Mouse (Mus musculus) liver, postnatal 0 days (tissue): ENCODE results near the gene Muc3. TPM values are rescaled to one million over a fixed set of nuclear protein-coding genes. Genes with fewer than 3 reads are reported as not detected.

ENCODE experiments used
- ATAC-seq: fragments of 200-750 bp; cut with Nextera tagmentation; 2 replicates; pipeline ENCODE4 v1.8.0; 2017; ENCODE audit warnings: mild to moderate bottlenecking, moderate library complexity
- DNase-seq: peaks from one replicate; pipeline ENCODE4 v3.0.0-alpha.2; 2016
- H3K27ac ChIP-seq: fragments of 300-500 bp; sonication (generic); 2 replicates; pipeline ENCODE4 v1.5.1; 2014; ENCODE audit warnings: antibody characterized with exemption, moderate library complexity, mild to moderate bottlenecking, low read depth
- H3K27me3 ChIP-seq: fragments of 300-500 bp; sonication (generic); 2 replicates; pipeline ENCODE4 v1.6.1; 2014; ENCODE audit warnings: low read length, control low read depth, mixed read lengths; ENCODE audit not compliant: insufficient read depth
- H3K36me3 ChIP-seq: fragments of 300-500 bp; sonication (generic); replicated peaks from 2 replicates; pipeline ENCODE4 v1.6.1; 2014; ENCODE audit warnings: mild to moderate bottlenecking, control low read depth, low read length, moderate library complexity, mixed read lengths; ENCODE audit not compliant: insufficient read depth
- H3K4me1 ChIP-seq: fragments of 300-500 bp; sonication (generic); 2 replicates; pipeline ENCODE4 v1.6.1; 2014; ENCODE audit warnings: antibody characterized with exemption, mild to moderate bottlenecking, control low read depth; ENCODE audit not compliant: insufficient read depth
- H3K4me2 ChIP-seq: fragments of 300-500 bp; sonication (generic); 2 replicates; pipeline ENCODE4 v1.6.1; 2014; ENCODE audit warnings: low read depth, mild to moderate bottlenecking, low read length, moderate library complexity, mixed read lengths
- H3K4me3 ChIP-seq: fragments of 300-500 bp; sonication (generic); 2 replicates; pipeline ENCODE4 v1.5.1; 2014; ENCODE audit warnings: low read depth, low read length
- H3K9ac ChIP-seq: fragments of 300-500 bp; sonication (generic); replicated peaks from 2 replicates; pipeline ENCODE4 v1.6.1; 2014; ENCODE audit warnings: mild to moderate bottlenecking, moderate library complexity
- H3K9me3 ChIP-seq: fragments of 300-500 bp; sonication (generic); 2 replicates; pipeline ENCODE4 v1.6.1; 2016; ENCODE audit warnings: mild to moderate bottlenecking, control low read depth, low read length, mixed read lengths
- CTCF ChIP-seq: sonication (generic); IDR thresholded peaks from 2 replicates; pipeline ENCODE4 v1.5.1; 2016; ENCODE audit warnings: antibody characterized with exemption, low read depth
- EP300 ChIP-seq: IDR thresholded peaks from 2 replicates; pipeline ENCODE4 v1.6.1; 2016; ENCODE audit warnings: antibody characterized with exemption, low read depth, mild to moderate bottlenecking
- WGBS: fragments of 180-500 bp; shearing (Covaris S2); extraction: QIAGEN DNeasy Blood & Tissue Kit; methylation state at CpG from one replicate; pipeline ENCODE4 v1.1.7; 2014; ENCODE audit not compliant: insufficient replicate concordance; 5-methylcytosine and 5-hydroxymethylcytosine counted together
- polyA plus RNA-seq: library from polyadenylated mRNA; unstranded; fragments of >200 nt; fragmentation: Nextera tagmentation; extraction: Ambion mirVana; gene quantifications from 2 replicates; pipeline ENCODE4 v1.2.1, GENCODE M21; 2015

The Muc3 gene
- polyA plus RNA-seq, 1 experiment from 2014 or later = not detected

GRCm38 (mm10) chr5:137108111-137108510 lies 41.0 kb downstream of the Muc3 start:
- no peaks in the 10 kb centered on the region for H3K27me3 ChIP-seq
- 62% methylated on average over 6 of the region's 6 CpGs for WGBS
- no peak for TF ChIP-seq CTCF
- peaks cover 31% of the 10 kb centered on the region for H3K4me1 ChIP-seq
- H3K27ac ChIP-seq = no peak overlapping the region
- peaks cover 15% of the 10 kb centered on the region for H3K9me3 ChIP-seq
- no peak overlapping the region for H3K4me2 ChIP-seq
- no peak overlapping the region for H3K4me3 ChIP-seq
- H3K9ac ChIP-seq = no peak overlapping the region
- DNase-seq (no peak), ATAC-seq (no peak)
- peaks cover 18% of the 10 kb centered on the region for H3K36me3 ChIP-seq

- no peak overlapping the region for H3K27ac ChIP-seq
- H3K27me3 ChIP-seq = no peaks in the 10 kb centered on the region
- H3K4me1 ChIP-seq = peaks cover 36% of the 10 kb centered on the region
- no peak overlapping the region for H3K4me3 ChIP-seq
- peaks cover 10% of the 10 kb centered on the region; the same call in 1 of the 2 replicates for H3K9me3 ChIP-seq
- 70% methylated on average over 8 of the region's 8 CpGs for WGBS
- peaks cover 13% of the 10 kb centered on the region for H3K36me3 ChIP-seq
- H3K9ac ChIP-seq = no peak overlapping the region
- H3K4me2 ChIP-seq = no peak overlapping the region
- DNase-seq (no peak), ATAC-seq (no peak)
- no peak for TF ChIP-seq EP300
- no peak for TF ChIP-seq CTCF
Measured at GRCm38 (mm10) chr5:137107670-137108069, 41.5 kb downstream of the Muc3 start.

GRCm38 (mm10) chr5:137107024-137107423 lies 42.1 kb downstream of the Muc3 start:
- TF ChIP-seq EP300 (no peak), CTCF (peak; percentile 94)
- WGBS = 10% methylated on average over 6 of the region's 6 CpGs
- Histone ChIP-seq H3K36me3 (peaks cover 9% of the 10 kb centered on the region; the same call in 1 of the 2 replicates), H3K9me3 (peaks cover 8% of the 10 kb centered on the region; the same call in 1 of the 2 replicates), H3K4me1 (peaks cover 42% of the 10 kb centered on the region), H3K9ac (no peak overlapping the region; the same call in 1 of the 2 replicates), H3K4me2 (no peak overlapping the region), H3K27me3 (no peaks in the 10 kb centered on the region), H3K27ac (no peak overlapping the region), H3K4me3 (no peak overlapping the region)
- ATAC-seq = 0 out of 2 replicates have a peak, but pooled peaks have one; percentile 9
- peak; percentile 87 for DNase-seq

GRCm38 (mm10) chr5:137106434-137106833 lies 42.7 kb downstream of the Muc3 start:
- ATAC-seq (no peak), DNase-seq (no peak)
- TF ChIP-seq EP300 (no peak), CTCF (no peak)
- Histone ChIP-seq H3K4me2 (no peak overlapping the region), H3K27ac (no peak overlapping the region), H3K4me3 (no peak overlapping the region), H3K9me3 (peaks cover 8% of the 10 kb centered on the region; the same call in 1 of the 2 replicates), H3K9ac (no peak overlapping the region), H3K27me3 (no peaks in the 10 kb centered on the region), H3K4me1 (peaks cover 45% of the 10 kb centered on the region), H3K36me3 (peaks cover 6% of the 10 kb centered on the region; the same call in 1 of the 2 replicates)
- 66% methylated on average over 4 of the region's 4 CpGs for WGBS

- WGBS = 79% methylated on average over 2 of the region's 2 CpGs
- Histone ChIP-seq H3K4me1 (peaks cover 47% of the 10 kb centered on the region), H3K4me3 (no peak overlapping the region), H3K36me3 (no peaks in the 10 kb centered on the region), H3K27me3 (no peaks in the 10 kb centered on the region), H3K9me3 (no peaks in the 10 kb centered on the region), H3K4me2 (peak overlapping the region; percentile 52; the same call in 1 of the 2 replicates), H3K9ac (peak overlapping the region; percentile 18; the same call in 1 of the 2 replicates), H3K27ac (peak overlapping the region; percentile 96)
- peak; percentile 56 for TF ChIP-seq CTCF
- no peak for TF ChIP-seq EP300
- DNase-seq (no peak), ATAC-seq (no peak)
Measured at GRCm38 (mm10) chr5:137103969-137104368, 45.2 kb downstream of the Muc3 start.

- no peaks in the 10 kb centered on the region for H3K9me3 ChIP-seq
- peak overlapping the region; percentile 96 for H3K27ac ChIP-seq
- WGBS = 35% methylated on average over 28 of the region's 28 CpGs
Measured at GRCm38 (mm10) chr5:137102575-137103522, 46.3 kb downstream of the Muc3 start.

More at GRCm38 (mm10) chr5:137102575-137103522, 46.3 kb downstream of the Muc3 start:
- TF ChIP-seq CTCF (no peak), EP300 (peak; percentile 93)
- Histone ChIP-seq H3K27me3 (no peaks in the 10 kb centered on the region), H3K36me3 (no peaks in the 10 kb centered on the region), H3K4me2 (peak overlapping the region; percentile 52), H3K4me1 (peaks cover 55% of the 10 kb centered on the region), H3K9ac (peak overlapping the region; percentile 60), H3K4me3 (no peak overlapping the region)
- ATAC-seq = peak; percentile 95
- DNase-seq = peak; percentile 84
